Mouse (Mus musculus) hematopoietic multipotent progenitor cell, adult 10-12 weeks (in vitro differentiated cells): Measurements from ENCODE around the gene Tspyl3. TPM values are rescaled to one million over a fixed set of nuclear protein-coding genes. Genes with fewer than 3 reads are reported as not detected.

Experiments used
- polyA plus RNA-seq: library from polyadenylated mRNA; stranded (reverse); fragments of >175 nt; gene quantifications from 2 replicates; pipeline ENCODE4 v1.2.3, GENCODE M21; 2012; ENCODE audit warnings: low replicate concordance

Tspyl3 gene
- 10.6 and 19.3 TPM in 2 replicates for polyA plus RNA-seq

GRCm38 (mm10) chr2:153224946-153225594 lies at the start of gene Tspyl3:
Tspyl3 (minus strand) TSS chr2:153225441.

DNA sequence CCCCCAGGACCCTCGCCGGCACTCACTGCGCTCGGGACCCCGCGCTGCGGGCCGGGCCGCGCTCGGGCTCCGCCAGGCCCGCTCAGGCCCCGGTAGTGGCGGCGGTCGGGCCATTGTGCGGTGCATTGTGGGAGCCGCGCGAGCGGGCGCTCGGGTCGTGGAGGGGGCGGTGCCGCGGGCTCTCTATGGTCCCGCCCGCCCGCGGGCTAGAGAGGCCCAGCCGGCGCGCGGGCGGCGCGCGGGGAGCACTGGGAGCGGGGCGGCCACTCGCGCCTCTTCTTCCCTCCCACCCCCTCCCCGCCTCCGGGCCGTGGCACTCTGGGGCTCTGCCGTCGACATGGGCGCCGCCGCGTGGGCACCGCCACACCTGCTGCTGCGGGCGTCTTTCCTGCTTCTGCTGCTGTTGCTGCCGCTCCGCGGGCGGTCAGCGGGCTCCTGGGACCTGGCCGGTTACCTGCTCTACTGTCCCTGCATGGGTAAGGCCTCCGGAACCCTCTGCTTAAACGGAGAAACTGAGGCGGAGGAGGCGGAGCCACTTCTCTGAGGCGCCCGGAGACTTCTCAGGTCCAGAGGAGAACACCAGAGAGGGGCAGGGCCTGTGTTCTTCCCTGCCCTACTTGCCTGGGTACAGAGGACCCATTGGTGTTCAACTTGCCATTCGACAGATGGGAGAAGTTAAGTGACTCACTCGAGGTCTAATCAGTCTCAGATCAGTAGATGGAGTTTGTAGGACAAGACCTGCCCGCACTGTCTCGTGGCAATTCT lies 16.2 kb upstream of the Tspyl3 start, which contains the start of the genes Plagl2 and Pofut1:
TSS of gene Plagl2 (minus strand) at position 177 of the 765 bp plus-strand sequence.
TSS of gene Pofut1 (plus strand) at position 284 of the 765 bp plus-strand sequence.

Other genes starting within 250 kb of the Tspyl3 start
- 32.6 and 41.6 TPM in 2 replicates for gene Pdrg1, start 210.0 kb downstream of the Tspyl3 start, polyA plus RNA-seq
- gene Xkr7, start 193.6 kb downstream of the Tspyl3 start, polyA plus RNA-seq, result not detected in 2 replicates
- gene Ccm2l, start 159.5 kb downstream of the Tspyl3 start, polyA plus RNA-seq, result 0.70 TPM in 1 of 2 replicates, not detected in the other
- 47.9 and 76.5 TPM in 2 replicates for gene Hck, start 117.0 kb downstream of the Tspyl3 start, polyA plus RNA-seq
- 5.2 and 34.9 TPM in 2 replicates for gene Tm9sf4, start 64.1 kb downstream of the Tspyl3 start, polyA plus RNA-seq
- 13.3 and 17.5 TPM in 2 replicates for gene Plagl2, start 16.0 kb upstream of the Tspyl3 start, polyA plus RNA-seq
- 8.9 and 9.6 TPM in 2 replicates for gene Pofut1, start 16.1 kb upstream of the Tspyl3 start, polyA plus RNA-seq
- gene Kif3b, start 66.0 kb upstream of the Tspyl3 start, polyA plus RNA-seq, result 3.9 and 4.8 TPM in 2 replicates
- 12.8 and 23.1 TPM in 2 replicates for gene Asxl1, start 120.4 kb upstream of the Tspyl3 start, polyA plus RNA-seq